Comparison of ENCODE assay signal across 22 mouse cellular contexts in the genomic region with DNA sequence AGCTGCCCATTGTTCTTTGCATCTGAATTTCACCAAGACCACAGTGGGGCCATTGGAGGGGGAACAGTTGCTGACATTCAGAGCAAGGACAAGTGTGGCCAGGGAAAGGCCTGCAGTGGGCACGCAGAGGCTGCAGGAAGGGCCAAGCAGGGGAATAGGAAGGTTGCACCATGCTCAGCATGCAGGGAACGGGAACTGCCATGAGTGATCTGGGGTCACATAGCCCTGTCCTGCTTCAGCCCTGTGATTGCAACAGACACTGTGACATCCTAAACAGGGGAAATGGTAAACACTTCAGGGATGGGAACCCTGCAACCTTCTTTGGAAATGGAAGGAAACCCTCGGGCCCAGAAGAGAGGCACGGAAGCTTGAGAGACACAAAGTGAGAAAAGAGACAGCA. TPM values are rescaled to one million over a fixed set of nuclear protein-coding genes. Genes with fewer than 3 reads are reported as not detected.
DNase-seq lines count a peak whose midpoint lies in the region; ATAC-seq and TF ChIP-seq lines count a peak whose summit lies in the region.
"Not testable (repeated sequence)": the region's sequence is repeated elsewhere in the genome, so short reads cannot be mapped to it uniquely, and the experiment has no call there.
"Had no signal": no experiment of that assay in that cellular context is flagged by ENCODE, and none has a peak within 500 bp of the region (broad histone marks: within the 10 kb centered on the region; RNA-seq: fewer than 3 reads in every experiment).

No protein-coding gene starts in this region.

- H3K9ac ChIP-seq in liver, postnatal 0 days (replicated peaks) = not testable (repeated sequence)

- ATAC-seq in granulocyte monocyte progenitor cell, adult 5-6 weeks (replicated peaks; ENCODE audit: poor library complexity, severe bottlenecking) = peak; percentile 96
- peak; percentile 23; the same call in 1 of the 2 replicates for ATAC-seq in liver, postnatal 0 days
- peak; percentile 82 for ATAC-seq in megakaryocyte, adult 5-6 weeks (ENCODE audit: poor library complexity, severe bottlenecking)
- ATAC-seq in megakaryocyte progenitor cell, adult 5-6 weeks (replicated peaks; ENCODE audit: poor library complexity) = peak; percentile 97
- 0 out of 2 replicates have a peak, but pooled peaks have one; percentile 27 for ATAC-seq in monocyte, adult 5-6 weeks (replicated peaks; ENCODE audit: insufficient number of reproducible peaks, low FRiP score, low TSS enrichment, poor library complexity, severe bottlenecking)

- not testable (repeated sequence) for H3K4me1 ChIP-seq in liver, postnatal 0 days (ENCODE audit: insufficient read depth)

- H3K27me3 ChIP-seq in liver, postnatal 0 days (ENCODE audit: insufficient read depth, low read length) = not testable (repeated sequence)

- not testable (repeated sequence) for H3K9me3 ChIP-seq in liver, postnatal 0 days (ENCODE audit: low read length)

- TF ChIP-seq CTCF in liver, postnatal 0 days (IDR thresholded peaks at IDR 0.05; ENCODE audit: low read depth) = not testable (repeated sequence)

- H3K27ac ChIP-seq in liver, postnatal 0 days (ENCODE audit: low read depth) = not testable (repeated sequence)

- peak; percentile 30 for DNase-seq in heart, adult 11 months
- DNase-seq in liver, postnatal 0 days = not testable (repeated sequence)

- WGBS in liver, postnatal 0 days (ENCODE audit: insufficient replicate concordance) = 53% methylated on average over 2 of the region's 4 CpGs

- not testable (repeated sequence) for TF ChIP-seq EP300 in liver, postnatal 0 days (IDR thresholded peaks at IDR 0.05; ENCODE audit: low read depth)

- not testable (repeated sequence) for H3K4me3 ChIP-seq in liver, postnatal 0 days (ENCODE audit: low read depth, low read length)

- not testable (repeated sequence) for H3K4me2 ChIP-seq in liver, postnatal 0 days (ENCODE audit: low read depth, low read length)

- H3K36me3 ChIP-seq in liver, postnatal 0 days (replicated peaks; ENCODE audit: insufficient read depth, low read length) = not testable (repeated sequence)

RNA-seq across cellular contexts. Expression of gene Bpifb9a, which starts 2.4 kb away (rescaled TPM):
- total RNA-seq in granulocyte monocyte progenitor cell, adult 5-6 weeks (2014; fragmentation: Nextera tagmentation) = not detected in 2 replicates
- total RNA-seq in granulocyte monocyte progenitor cell, adult 5-6 weeks (2017) = not detected in 2 replicates
- polyA plus RNA-seq in liver, postnatal 0 days (2015; fragmentation: Nextera tagmentation; extraction: Ambion mirVana) = not detected in 2 replicates
- total RNA-seq in megakaryocyte, adult 5-6 weeks (2015) = not detected in 2 replicates
- total RNA-seq in megakaryocyte, adult 5-6 weeks (2017) = not detected in 2 replicates
- not detected in 2 replicates for total RNA-seq in megakaryocyte progenitor cell, adult 5-6 weeks (2015)
- total RNA-seq in megakaryocyte progenitor cell, adult 5-6 weeks (2017) = not detected in 2 replicates
- not detected in 3 replicates for total RNA-seq in monocyte, adult 5-6 weeks (2017)
- total RNA-seq: adrenal gland, adult 18-20 months; adrenal gland, adult 2 months; adrenal gland, postnatal 10 days; adrenal gland, postnatal 14 days; adrenal gland, postnatal 25 days; adrenal gland, postnatal 36 days; adrenal gland, postnatal 4 days; CH12.LX; ES-E14; MEL had no signal
- polyA plus RNA-seq: activated CD4-positive, CD25-positive, alpha-beta regulatory T cell, adult 4 months; adrenal gland, adult 2 months; brain, embryonic 14.5 days; C2C12; CD4-positive, CD25-positive, alpha-beta regulatory T cell, adult 4 months; G1E; Patski had no signal

RNA-seq across cellular contexts. Expression of gene Bpifb5, which starts 31.7 kb away (rescaled TPM):
- total RNA-seq in granulocyte monocyte progenitor cell, adult 5-6 weeks (2014; fragmentation: Nextera tagmentation) = not detected in 2 replicates
- 2.0 TPM in 1 of 2 replicates, not detected in the other for total RNA-seq in granulocyte monocyte progenitor cell, adult 5-6 weeks (2017)
- polyA plus RNA-seq in liver, postnatal 0 days (2015; fragmentation: Nextera tagmentation; extraction: Ambion mirVana) = not detected in 2 replicates
- not detected in 2 replicates for total RNA-seq in megakaryocyte, adult 5-6 weeks (2015)
- not detected in 2 replicates for total RNA-seq in megakaryocyte, adult 5-6 weeks (2017)
- total RNA-seq in megakaryocyte progenitor cell, adult 5-6 weeks (2015) = not detected in 2 replicates
- total RNA-seq in megakaryocyte progenitor cell, adult 5-6 weeks (2017) = 0.42 TPM in 1 of 2 replicates, not detected in the other
- not detected in 3 replicates for total RNA-seq in monocyte, adult 5-6 weeks (2017)
- total RNA-seq: adrenal gland, adult 18-20 months; adrenal gland, postnatal 14 days; adrenal gland, postnatal 25 days; adrenal gland, postnatal 4 days; CH12.LX; MEL had no signal
- polyA plus RNA-seq: activated CD4-positive, CD25-positive, alpha-beta regulatory T cell, adult 4 months; C2C12; CD4-positive, CD25-positive, alpha-beta regulatory T cell, adult 4 months; G1E had no signal

RNA-seq across cellular contexts. Expression of gene Bpifb9b, which starts 51.8 kb away (rescaled TPM):
- total RNA-seq in granulocyte monocyte progenitor cell, adult 5-6 weeks (2014; fragmentation: Nextera tagmentation) = not detected in 2 replicates
- not detected in 2 replicates for total RNA-seq in granulocyte monocyte progenitor cell, adult 5-6 weeks (2017)
- not detected in 2 replicates for polyA plus RNA-seq in liver, postnatal 0 days (2015; fragmentation: Nextera tagmentation; extraction: Ambion mirVana)
- total RNA-seq in megakaryocyte, adult 5-6 weeks (2015) = not detected in 2 replicates
- not detected in 2 replicates for total RNA-seq in megakaryocyte, adult 5-6 weeks (2017)
- not detected in 2 replicates for total RNA-seq in megakaryocyte progenitor cell, adult 5-6 weeks (2015)
- not detected in 2 replicates for total RNA-seq in megakaryocyte progenitor cell, adult 5-6 weeks (2017)
- total RNA-seq in monocyte, adult 5-6 weeks (2017) = not detected in 3 replicates
- total RNA-seq: adrenal gland, adult 18-20 months; adrenal gland, adult 2 months; adrenal gland, postnatal 10 days; adrenal gland, postnatal 14 days; adrenal gland, postnatal 25 days; adrenal gland, postnatal 36 days; adrenal gland, postnatal 4 days; CH12.LX; ES-E14; G1E; MEL had no signal
- polyA plus RNA-seq: activated CD4-positive, CD25-positive, alpha-beta regulatory T cell, adult 4 months; adrenal gland, adult 2 months; brain, embryonic 14.5 days; C2C12; CD4-positive, CD25-positive, alpha-beta regulatory T cell, adult 4 months; G1E; Patski had no signal

Comparison
In these comparisons a context has a peak if more than half of its experiments do, and no peak if none do; other contexts are left out.
1. ATAC-seq: peak in every context shown above with its lines; median percentile 97 in megakaryocyte progenitor cell, adult 5-6 weeks; 96 in granulocyte monocyte progenitor cell, adult 5-6 weeks; 82 in megakaryocyte, adult 5-6 weeks; 27 in monocyte, adult 5-6 weeks; 23 in liver, postnatal 0 days.